Mouse (Mus musculus) cortical plate, adult 2 months (tissue): ENCODE data around the gene Cat.

ENCODE experiments used
- CTCF ChIP-seq: fragments of 200-500 bp; IDR thresholded peaks from 2 replicates; pipeline ENCODE4 v1.5.1; 2011; ENCODE audit warnings: mild to moderate bottlenecking, control low read depth, low read length; ENCODE audit not compliant: insufficient read depth; ENCODE audit errors: extremely low read depth
- POLR2A ChIP-seq: fragments of 200-500 bp; IDR thresholded peaks from 2 replicates; pipeline ENCODE4 v1.6.1; 2011; ENCODE audit warnings: mild to moderate bottlenecking, low read length, control low read depth; ENCODE audit not compliant: insufficient read depth; ENCODE audit errors: extremely low read depth

DNA sequence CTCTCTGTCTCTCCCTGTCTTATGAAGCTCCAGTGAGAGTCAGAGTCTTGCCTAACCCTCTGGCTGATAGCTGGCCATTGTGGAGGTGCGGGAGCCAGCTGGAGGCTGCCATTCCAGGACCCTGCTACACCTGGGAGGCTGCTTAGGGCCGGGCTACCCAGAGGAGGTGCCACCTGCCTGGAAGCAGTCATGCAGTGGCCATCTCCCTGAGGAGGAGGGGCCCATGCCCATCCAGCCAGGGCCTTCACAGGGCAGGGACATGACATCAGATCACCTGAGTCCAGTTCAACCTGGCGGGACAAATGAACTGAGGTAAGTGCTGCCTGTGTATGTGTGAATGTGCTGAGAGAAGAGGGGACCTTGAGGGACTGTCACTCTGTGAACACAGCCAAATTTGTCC lies 73.1 kb downstream of the Cat start:
- TF ChIP-seq CTCF, result no peak
- no peak for TF ChIP-seq POLR2A
